Mouse (Mus musculus): Measurements from ENCODE around the gene Lrp2bp. TPM values are rescaled to one million over a fixed set of nuclear protein-coding genes. Genes with fewer than 3 reads are reported as not detected.

Gene Lrp2bp
- total RNA-seq, 4 experiments from 2014 or later, result 2.0 to 3.1 (median 2.7) TPM

DNA sequence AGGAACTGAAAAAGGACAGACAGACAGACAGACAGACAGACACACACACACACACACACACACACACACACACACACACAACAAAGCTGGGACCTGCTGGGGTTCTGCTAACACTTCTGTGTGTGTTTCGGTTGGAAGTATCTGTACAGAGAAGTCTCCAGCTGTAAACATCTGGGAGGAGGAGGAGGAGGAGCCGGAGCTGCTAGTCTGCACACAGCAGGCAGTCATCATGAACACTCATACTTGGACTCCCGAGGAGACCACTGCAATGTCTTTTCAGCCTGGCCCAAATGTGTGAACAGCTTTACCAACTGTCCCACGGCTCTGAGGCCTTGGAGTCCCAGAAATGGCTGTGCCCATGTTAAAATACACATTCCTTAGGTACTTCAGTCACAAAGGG lies 25.3 kb downstream of the Lrp2bp start:
- no peak for DNase-seq (ENCODE audit: low spot score in 2 of 2)

DNA sequence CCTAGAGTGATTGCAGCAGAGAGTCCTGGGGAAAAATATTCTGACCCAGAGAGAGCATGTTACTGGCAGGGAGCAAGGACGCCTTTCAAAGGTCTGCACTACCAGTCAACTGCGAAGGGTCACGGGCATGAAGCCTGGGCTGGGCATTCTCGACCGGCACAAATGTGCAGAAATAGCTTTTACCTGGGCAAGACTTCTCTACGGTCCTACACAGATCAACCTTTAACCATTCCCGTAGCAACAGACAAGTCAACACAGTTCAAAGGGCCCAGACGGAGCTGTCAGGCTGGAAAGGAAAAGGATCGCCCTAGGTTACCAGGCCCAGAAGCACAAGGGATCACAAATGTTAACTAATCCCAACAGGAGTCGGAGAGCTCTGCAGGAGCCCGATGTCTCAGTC lies 37.1 kb downstream of the Lrp2bp start:
- DNase-seq (ENCODE audit: low spot score in 2 of 2), result no peak

DNA sequence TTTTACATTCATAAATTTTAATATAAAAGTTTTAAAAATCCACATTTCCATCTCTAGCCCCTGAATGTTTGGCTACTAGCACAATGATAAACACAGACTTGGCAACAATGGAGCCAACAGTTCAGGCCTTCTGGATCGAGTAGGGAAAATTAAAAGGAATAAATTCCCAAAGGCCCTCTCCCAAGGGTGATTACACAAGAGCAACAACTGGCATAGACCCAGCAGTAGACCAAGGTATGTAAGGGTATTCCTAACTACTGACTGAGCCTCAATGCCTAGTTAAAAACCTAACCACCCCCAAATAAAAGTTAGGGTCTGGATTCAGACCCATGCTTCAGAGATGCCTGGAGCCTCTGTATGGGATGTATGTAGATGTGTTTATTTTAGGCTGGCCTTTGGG lies 40.6 kb downstream of the Lrp2bp start:
- no peak for DNase-seq (ENCODE audit: low spot score in 2 of 2)

DNA sequence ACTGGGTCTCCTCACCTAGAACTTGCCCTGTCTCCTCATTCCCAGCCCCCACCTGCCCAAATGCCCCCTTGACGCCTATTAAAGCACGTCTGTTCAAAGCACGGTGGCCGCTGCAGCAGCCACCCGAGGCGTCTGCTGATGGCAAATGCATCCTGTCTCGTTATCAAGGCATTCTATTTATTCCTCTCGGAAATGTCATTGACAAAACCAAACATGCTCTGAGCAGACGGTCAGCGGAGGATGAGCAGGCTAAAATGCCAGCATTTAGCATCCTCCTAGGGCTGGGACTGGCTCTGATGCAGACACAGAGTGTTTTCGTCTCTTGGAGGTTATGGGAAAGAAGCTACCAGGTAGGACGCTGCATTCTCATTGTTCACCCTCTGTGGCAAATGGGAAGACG lies 41.2 kb downstream of the Lrp2bp start:
- no peak for DNase-seq (ENCODE audit: low spot score in 2 of 2)

DNA sequence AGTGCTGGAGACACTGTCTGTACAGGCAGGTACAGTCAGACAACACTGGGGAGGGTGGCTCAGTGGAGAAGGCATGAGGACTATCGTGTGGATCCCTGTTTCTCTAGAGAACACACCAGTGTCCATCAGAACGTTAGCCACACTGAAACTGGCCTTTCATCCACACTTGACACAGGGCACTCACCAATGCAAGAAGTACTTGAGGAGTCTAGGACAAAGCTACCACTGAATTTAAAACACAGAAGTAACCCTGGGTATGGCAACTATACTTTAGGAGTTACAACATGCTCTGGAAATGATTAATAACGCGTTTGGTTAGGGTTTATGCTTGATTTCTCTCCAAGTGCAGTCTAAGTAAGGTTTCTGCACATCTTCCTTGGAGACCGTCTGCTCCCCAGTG lies 73.7 kb downstream of the Lrp2bp start:
- DNase-seq (ENCODE audit: low spot score in 2 of 2), result no peak

DNA sequence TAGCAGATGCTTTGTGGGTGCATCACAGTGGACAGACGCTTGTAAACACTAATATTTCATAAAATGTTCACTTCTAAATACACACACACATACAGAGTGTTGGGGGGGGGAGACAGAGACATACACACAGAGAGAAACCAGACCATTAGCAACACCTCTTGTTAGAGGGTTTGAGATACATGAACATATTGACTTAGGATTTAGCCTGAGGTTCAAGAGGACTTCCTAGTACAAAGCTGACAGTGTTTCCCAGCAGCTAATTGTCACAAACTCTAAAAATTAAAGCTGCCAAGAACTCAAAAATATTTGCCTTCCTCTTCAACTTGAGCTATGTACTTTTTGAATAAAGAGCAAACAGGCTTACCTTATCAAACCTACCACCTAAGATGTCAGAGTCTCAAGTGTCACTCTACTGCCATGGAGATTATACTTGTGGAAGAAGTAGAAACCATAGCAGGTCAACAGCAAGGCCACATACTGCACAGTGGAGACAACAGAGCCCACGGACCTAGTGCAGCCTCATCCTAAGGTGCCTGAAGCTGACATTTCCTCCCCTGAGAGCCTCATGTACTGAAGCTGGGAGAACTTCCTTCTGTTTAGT lies 74.5 kb downstream of the Lrp2bp start:
- DNase-seq (ENCODE audit: low spot score in 2 of 2), result no peak

DNA sequence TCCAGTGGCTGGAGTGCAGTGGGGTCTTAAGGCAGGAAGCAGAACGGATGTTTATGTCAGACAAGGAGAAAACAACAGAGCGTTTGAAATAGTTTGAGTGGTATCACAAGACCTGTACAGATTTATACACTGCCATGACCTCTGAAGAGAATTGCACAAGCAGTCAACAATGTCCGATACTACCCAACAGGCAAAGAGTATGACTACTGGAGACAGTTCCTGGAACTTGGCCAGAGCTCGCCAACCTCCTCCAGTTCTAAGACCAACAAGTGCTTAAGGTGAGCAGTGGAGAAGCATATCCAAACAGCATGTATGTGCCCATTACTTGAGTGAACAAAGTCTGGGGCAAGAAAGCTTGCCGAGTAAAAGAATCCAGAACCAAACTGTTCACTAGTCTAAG lies 76.1 kb downstream of the Lrp2bp start:
- DNase-seq (ENCODE audit: low spot score in 2 of 2), result no peak

DNA sequence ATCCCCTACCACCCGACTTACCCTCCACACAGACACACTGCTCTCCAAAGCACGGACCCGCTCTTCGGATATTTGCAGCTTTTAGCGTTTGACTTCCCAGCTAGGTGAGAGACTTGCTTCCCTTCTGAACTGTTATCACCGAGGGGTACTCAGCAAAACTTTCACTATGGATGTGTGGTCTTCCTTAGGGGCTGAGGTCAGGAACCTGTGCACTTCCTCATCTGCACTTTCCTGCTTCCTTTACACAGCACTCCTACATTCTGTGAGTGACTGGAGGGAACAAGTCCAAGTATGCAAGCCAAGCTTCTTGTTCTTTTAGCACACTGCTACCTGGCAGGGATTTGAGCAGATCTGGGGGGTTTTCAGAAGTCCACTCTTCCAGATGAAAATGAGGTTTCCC lies 79.8 kb downstream of the Lrp2bp start:
- no peak for DNase-seq (ENCODE audit: low spot score in 2 of 2)

Other genes with a start within 250 kb of the Lrp2bp start
- gene Pdlim3, start 113.8 kb upstream of the Lrp2bp start, total RNA-seq (2022), result 100 to 1,000 TPM; 733 to 955 (median 812) TPM
- gene Ccdc110, start 64.7 kb upstream of the Lrp2bp start, total RNA-seq (2022), result not detected
- under 1 TPM; 0.27 to 0.62 (median 0.37) TPM for gene 1700029J07Rik, start 24.1 kb upstream of the Lrp2bp start, total RNA-seq (2022)
- 10 to 100 TPM; 37.2 to 41.5 (median 39.0) TPM for gene Ufsp2, start 23.8 kb upstream of the Lrp2bp start, total RNA-seq (2022)
- 1 to 10 TPM; 2.2 to 3.5 (median 2.7) TPM for gene Ankrd37, start 6.4 kb downstream of the Lrp2bp start, total RNA-seq (2022)
- gene Cfap97, start 152.5 kb downstream of the Lrp2bp start, total RNA-seq (2022), result 10 to 100 TPM; 13.5 to 17.4 (median 14.5) TPM
- gene Snx25, start 152.9 kb downstream of the Lrp2bp start, total RNA-seq (2022), result 1 to 10 TPM; 5.1 to 7.0 (median 6.2) TPM
- gene Slc25a4, start 212.0 kb downstream of the Lrp2bp start, total RNA-seq (2022), result 1,000 to 10,000 TPM; 2,862 to 3,030 (median 2,917) TPM